27 mouse cellular contexts compared by ENCODE assay signal in genomic region chr1:93161350-93161749, GRCm38 (mm10). TPM values are rescaled to one million over a fixed set of nuclear protein-coding genes. Genes with fewer than 3 reads are reported as not detected.
A peak's percentile ranks its signal among the peaks of the same experiment; 100 is the strongest.
DNase-seq lines count a peak whose midpoint lies in the region; ATAC-seq and TF ChIP-seq lines count a peak whose summit lies in the region.
"Had no signal": no experiment of that assay in that cellular context is flagged by ENCODE, and none has a peak within 500 bp of the region (broad histone marks: within the 10 kb centered on the region; RNA-seq: fewer than 3 reads in every experiment).

No protein-coding gene starts in this region.

- no peak for TF ChIP-seq EP300 in lung, postnatal 0 days (IDR thresholded peaks at IDR 0.05)
- TF ChIP-seq EP300 in stomach, postnatal 0 days (optimal IDR thresholded peaks at IDR 0.05), result no peak

- H3K9me3 ChIP-seq in intestine, postnatal 0 days (ENCODE audit: control insufficient read depth), result no peaks in the 10 kb centered on the region
- H3K9me3 ChIP-seq in lung, postnatal 0 days (ENCODE audit: low read length), result no peaks in the 10 kb centered on the region
- H3K9me3 ChIP-seq in stomach, postnatal 0 days (ENCODE audit: control insufficient read depth, low read length), result no peaks in the 10 kb centered on the region
- no peaks in the 10 kb centered on the region for H3K9me3 ChIP-seq in liver, embryonic 11.5 days (ENCODE audit: control insufficient read depth, low read length)
- H3K9me3 ChIP-seq: embryonic facial prominence, embryonic 12.5 days; G1E; heart, embryonic 12.5 days; limb, embryonic 15.5 days; midbrain, embryonic 15.5 days; neural tube, embryonic 15.5 days had no signal

- DNase-seq in lung, adult 18-20 months, result peak; percentile 50 to 67
- no peak for DNase-seq in lung, postnatal 10 days
- DNase-seq in lung, postnatal 0 days (ENCODE audit: low spot score), result peak; percentile 78
- no peak for DNase-seq in stomach, postnatal 0 days (ENCODE audit: low spot score)
- no peak for DNase-seq in liver, embryonic 11.5 days (ENCODE audit: low spot score)
- DNase-seq in urinary bladder, postnatal 36 days (ENCODE audit: low spot score in 2 of 2), result no peak
- no peak for DNase-seq in right cerebral cortex, adult 2 months (ENCODE audit: low spot score in 2 of 2)
- DNase-seq: adrenal gland, adult 8-10 months; cerebellum, adult 2 months; cerebellum, postnatal 25 days; gastrocnemius, postnatal 25 days; heart, adult 11 months; layer of hippocampus, postnatal 36 days; left cerebral cortex, postnatal 4 days; spleen, adult 18-20 months had no signal

- H3K27me3 ChIP-seq in intestine, postnatal 0 days (replicated peaks; ENCODE audit: control insufficient read depth, insufficient read depth, low read length), result no peaks in the 10 kb centered on the region
- H3K27me3 ChIP-seq in lung, postnatal 0 days (replicated peaks; ENCODE audit: insufficient read depth, low read length), result no peaks in the 10 kb centered on the region
- no peaks in the 10 kb centered on the region for H3K27me3 ChIP-seq in stomach, postnatal 0 days (ENCODE audit: control insufficient read depth, insufficient read depth, low read length)
- no peaks in the 10 kb centered on the region for H3K27me3 ChIP-seq in liver, embryonic 11.5 days (replicated peaks; ENCODE audit: control insufficient read depth, insufficient read depth, low read length)
- H3K27me3 ChIP-seq: embryonic facial prominence, embryonic 12.5 days; limb, embryonic 15.5 days; midbrain, embryonic 15.5 days; neural tube, embryonic 15.5 days had no signal

- H3K4me3 ChIP-seq in intestine, postnatal 0 days (ENCODE audit: low read depth, low read length), result no peak overlapping the region
- no peak overlapping the region for H3K4me3 ChIP-seq in lung, postnatal 0 days (ENCODE audit: low read depth, low read length)
- no peak overlapping the region for H3K4me3 ChIP-seq in stomach, postnatal 0 days (ENCODE audit: low read depth, low read length)
- no peak overlapping the region for H3K4me3 ChIP-seq in liver, embryonic 11.5 days (ENCODE audit: low read depth, low read length)
- H3K4me3 ChIP-seq: embryonic facial prominence, embryonic 12.5 days; heart, embryonic 12.5 days; limb, embryonic 15.5 days; midbrain, embryonic 15.5 days; neural tube, embryonic 15.5 days had no signal

- H3K4me1 ChIP-seq in intestine, postnatal 0 days (replicated peaks; ENCODE audit: control insufficient read depth, insufficient read depth, low read length), result peaks cover 19% of the 10 kb centered on the region
- H3K4me1 ChIP-seq in lung, postnatal 0 days (ENCODE audit: insufficient read depth, low read depth, low read length), result 0 out of 2 replicates have a peak, but pooled peaks cover 3% of the 10 kb centered on the region
- H3K4me1 ChIP-seq in stomach, postnatal 0 days (replicated peaks; ENCODE audit: control insufficient read depth, insufficient read depth), result no peaks in the 10 kb centered on the region
- H3K4me1 ChIP-seq in liver, embryonic 11.5 days (replicated peaks; ENCODE audit: control insufficient read depth, insufficient read depth, low read length), result no peaks in the 10 kb centered on the region
- H3K4me1 ChIP-seq: embryonic facial prominence, embryonic 12.5 days; midbrain, embryonic 15.5 days; neural tube, embryonic 15.5 days had no signal

- no peak overlapping the region for H3K27ac ChIP-seq in intestine, postnatal 0 days (ENCODE audit: low read depth, low read length)
- H3K27ac ChIP-seq in lung, postnatal 0 days (ENCODE audit: low read length), result peak overlapping the region; percentile 93
- peak overlapping the region; percentile 87 for H3K27ac ChIP-seq in stomach, postnatal 0 days (replicated peaks)
- H3K27ac ChIP-seq in liver, embryonic 11.5 days (ENCODE audit: low read depth, low read length), result no peak overlapping the region
- H3K27ac ChIP-seq: embryonic facial prominence, embryonic 12.5 days; hindbrain, embryonic 14.5 days; liver, embryonic 14.5 days; macrophage; midbrain, embryonic 15.5 days; neural tube, embryonic 15.5 days had no signal

- TF ChIP-seq CTCF in intestine, postnatal 0 days (IDR thresholded peaks at IDR 0.05; ENCODE audit: low read depth), result no peak
- TF ChIP-seq CTCF in lung, postnatal 0 days (IDR thresholded peaks at IDR 0.05), result no peak
- TF ChIP-seq CTCF in stomach, postnatal 0 days (IDR thresholded peaks at IDR 0.05; ENCODE audit: low read depth), result no peak

- no peak for ATAC-seq in intestine, postnatal 0 days
- ATAC-seq in lung, postnatal 0 days, result peak; percentile 44
- no peak for ATAC-seq in stomach, postnatal 0 days (ENCODE audit: low FRiP score, low TSS enrichment)
- no peak for ATAC-seq in liver, embryonic 11.5 days (replicated peaks; ENCODE audit: low FRiP score)
- ATAC-seq: midbrain, embryonic 15.5 days had no signal

- no peak overlapping the region for H3K9ac ChIP-seq in intestine, postnatal 0 days (ENCODE audit: low read depth, low read length)
- no peak overlapping the region for H3K9ac ChIP-seq in lung, postnatal 0 days (replicated peaks; ENCODE audit: low read depth)
- H3K9ac ChIP-seq in stomach, postnatal 0 days (ENCODE audit: low read length), result no peak overlapping the region
- no peak overlapping the region for H3K9ac ChIP-seq in liver, embryonic 11.5 days (ENCODE audit: low read depth, low read length)
- H3K9ac ChIP-seq: embryonic facial prominence, embryonic 12.5 days; heart, embryonic 12.5 days; hindbrain, embryonic 14.5 days; limb, embryonic 15.5 days; liver, embryonic 14.5 days; midbrain, embryonic 15.5 days; neural tube, embryonic 15.5 days had no signal

- H3K36me3 ChIP-seq in intestine, postnatal 0 days (ENCODE audit: control insufficient read depth, insufficient read depth), result no peaks in the 10 kb centered on the region
- no peaks in the 10 kb centered on the region for H3K36me3 ChIP-seq in lung, postnatal 0 days (ENCODE audit: insufficient read depth, low read length)
- H3K36me3 ChIP-seq in stomach, postnatal 0 days (ENCODE audit: control insufficient read depth, insufficient read depth, low read length), result no peaks in the 10 kb centered on the region
- no peaks in the 10 kb centered on the region for H3K36me3 ChIP-seq in liver, embryonic 11.5 days (ENCODE audit: control insufficient read depth, insufficient read depth, low read length)
- H3K36me3 ChIP-seq: embryonic facial prominence, embryonic 12.5 days; G1E; heart, embryonic 12.5 days; limb, embryonic 15.5 days; midbrain, embryonic 15.5 days; neural tube, embryonic 15.5 days had no signal

- peak overlapping the region; percentile 65; the same call in 1 of the 2 replicates for H3K4me2 ChIP-seq in intestine, postnatal 0 days (replicated peaks; ENCODE audit: low read depth)
- 0 out of 2 replicates have a peak overlapping the region, but pooled peaks have one; percentile 46 for H3K4me2 ChIP-seq in lung, postnatal 0 days (replicated peaks; ENCODE audit: low read depth, low read length)
- no peak overlapping the region for H3K4me2 ChIP-seq in stomach, postnatal 0 days (replicated peaks; ENCODE audit: low read depth)
- no peak overlapping the region for H3K4me2 ChIP-seq in liver, embryonic 11.5 days
- H3K4me2 ChIP-seq: embryonic facial prominence, embryonic 12.5 days; heart, embryonic 12.5 days; hindbrain, embryonic 14.5 days; limb, embryonic 15.5 days; midbrain, embryonic 15.5 days; neural tube, embryonic 15.5 days had no signal

- 79% methylated on average over 8 of the region's 8 CpGs for WGBS in intestine, postnatal 0 days
- 44% methylated on average over 8 of the region's 8 CpGs for WGBS in lung, postnatal 0 days
- 68% methylated on average over 8 of the region's 8 CpGs for WGBS in stomach, postnatal 0 days
- WGBS in liver, embryonic 11.5 days, result 71% methylated on average over 8 of the region's 8 CpGs

RNA-seq across cellular contexts. Expression of gene 2310007B03Rik, which starts 0.6 kb away (rescaled TPM):
- polyA plus RNA-seq in intestine, postnatal 0 days (2015; fragmentation: Nextera tagmentation; extraction: Ambion mirVana), result 22.5 and 24.3 TPM in 2 replicates
- 65.3 and 73.6 TPM in 2 replicates for polyA plus RNA-seq in lung, postnatal 0 days (2015; fragmentation: Nextera tagmentation; extraction: Ambion mirVana)
- 27.8 and 34.3 TPM in 2 replicates for polyA plus RNA-seq in stomach, postnatal 0 days (2015; fragmentation: Nextera tagmentation; extraction: Ambion mirVana)
- 0.07 TPM in 1 of 2 replicates, not detected in the other for polyA plus RNA-seq in liver, embryonic 11.5 days (2014; fragmentation: Nextera tagmentation; extraction: Ambion mirVana)
- polyA plus RNA-seq: cerebellum, adult 2 months; G1E; heart, embryonic 12.5 days; macrophage; testis, adult 2 months had no signal

RNA-seq across cellular contexts. Expression of gene Crocc2, which starts 7.2 kb away (rescaled TPM):
- polyA plus RNA-seq in intestine, postnatal 0 days (2015; fragmentation: Nextera tagmentation; extraction: Ambion mirVana), result 0.04 TPM in 1 of 2 replicates, not detected in the other
- polyA plus RNA-seq in lung, postnatal 0 days (2015; fragmentation: Nextera tagmentation; extraction: Ambion mirVana), result 1.3 TPM in 2 replicates
- 0.04 and 0.06 TPM in 2 replicates for polyA plus RNA-seq in stomach, postnatal 0 days (2015; fragmentation: Nextera tagmentation; extraction: Ambion mirVana)
- 0.09 and 0.16 TPM in 2 replicates for polyA plus RNA-seq in liver, embryonic 11.5 days (2014; fragmentation: Nextera tagmentation; extraction: Ambion mirVana)
- polyA plus RNA-seq: G1E, macrophage had no signal

RNA-seq across cellular contexts. Expression of gene Agxt, which starts 26.3 kb away (rescaled TPM):
- polyA plus RNA-seq in intestine, postnatal 0 days (2015; fragmentation: Nextera tagmentation; extraction: Ambion mirVana), result 3.2 and 3.5 TPM in 2 replicates
- polyA plus RNA-seq in lung, postnatal 0 days (2015; fragmentation: Nextera tagmentation; extraction: Ambion mirVana), result 0.08 and 0.10 TPM in 2 replicates
- 0.48 and 0.55 TPM in 2 replicates for polyA plus RNA-seq in stomach, postnatal 0 days (2015; fragmentation: Nextera tagmentation; extraction: Ambion mirVana)
- 1.1 and 1.6 TPM in 2 replicates for polyA plus RNA-seq in liver, embryonic 11.5 days (2014; fragmentation: Nextera tagmentation; extraction: Ambion mirVana)
- polyA plus RNA-seq: cerebellum, adult 2 months; embryonic facial prominence, embryonic 12.5 days; forebrain, embryonic 11.5 days; G1E; heart, embryonic 12.5 days; hindbrain, embryonic 14.5 days; limb, embryonic 15.5 days; macrophage; midbrain, embryonic 15.5 days; neural tube, embryonic 15.5 days; testis, adult 2 months had no signal

RNA-seq across cellular contexts. Expression of gene Kif1a, which starts 59.6 kb away (rescaled TPM):
- polyA plus RNA-seq in intestine, postnatal 0 days (2015; fragmentation: Nextera tagmentation; extraction: Ambion mirVana), result 7.7 and 8.3 TPM in 2 replicates
- 3.2 and 4.4 TPM in 2 replicates for polyA plus RNA-seq in lung, postnatal 0 days (2015; fragmentation: Nextera tagmentation; extraction: Ambion mirVana)
- polyA plus RNA-seq in stomach, postnatal 0 days (2015; fragmentation: Nextera tagmentation; extraction: Ambion mirVana), result 7.7 and 9.6 TPM in 2 replicates
- polyA plus RNA-seq in liver, embryonic 11.5 days (2014; fragmentation: Nextera tagmentation; extraction: Ambion mirVana), result 2.2 TPM in 2 replicates

Comparison
In these comparisons a context has a peak if more than half of its experiments do, and no peak if none do; other contexts are left out.
1. DNase-seq: peak in lung, adult 18-20 months (2 of 2) and lung, postnatal 0 days (single experiment); none in lung, postnatal 10 days (single experiment), stomach, postnatal 0 days (single experiment), liver, embryonic 11.5 days (single experiment), urinary bladder, postnatal 36 days (0 of 2) and right cerebral cortex, adult 2 months (0 of 2).
2. H3K27ac ChIP-seq: peak in lung, postnatal 0 days (single experiment) and stomach, postnatal 0 days (single experiment); none in intestine, postnatal 0 days (single experiment) and liver, embryonic 11.5 days (single experiment).
3. H3K4me2 ChIP-seq: peak in intestine, postnatal 0 days (single experiment) and lung, postnatal 0 days (single experiment); none in stomach, postnatal 0 days (single experiment) and liver, embryonic 11.5 days (single experiment).
4. RNA of gene 2310007B03Rik, which starts 0.6 kb away (polyA plus RNA-seq): 65.3 to 73.6 TPM in lung, postnatal 0 days, 27.8 to 34.3 TPM in stomach, postnatal 0 days and 22.5 to 24.3 TPM in intestine, postnatal 0 days; 0.07 TPM in liver, embryonic 11.5 days; every median in the first group is over 10 times any median in the second.